Mouse (Mus musculus): ENCODE data around the gene Iqgap2.

- TF ChIP-seq CTCF (IDR thresholded peaks at IDR 0.05; ENCODE audit: low read depth), result no peak
- no peak for TF ChIP-seq EP300 (IDR thresholded peaks at IDR 0.05; ENCODE audit: low read depth)
Measured at GRCm38 (mm10) chr13:95759810-95760209, 131.9 kb downstream of the Iqgap2 start.

Data from liver, postnatal 0 days (tissue).